Mouse (Mus musculus) hindbrain, embryonic 12.5 days (tissue): ENCODE data around the gene Dapk2. TPM values are rescaled to one million over a fixed set of nuclear protein-coding genes. Genes with fewer than 3 reads are reported as not detected.

Experiments used
- ATAC-seq: fragments of 200-750 bp; cut with Nextera tagmentation; 2 replicates; pipeline ENCODE4 v1.8.0; 2017; ENCODE audit warnings: moderate TSS enrichment; ENCODE audit not compliant: low FRiP score
- H3K27ac ChIP-seq: fragments of 300-500 bp; sonication (generic); 2 replicates; pipeline ENCODE4 v1.5.1; 2016; ENCODE audit warnings: mild to moderate bottlenecking
- H3K27me3 ChIP-seq: fragments of 300-500 bp; sonication (generic); 2 replicates; pipeline ENCODE4 v1.6.1; 2016; ENCODE audit warnings: mild to moderate bottlenecking
- H3K36me3 ChIP-seq: fragments of 300-500 bp; sonication (generic); 2 replicates; pipeline ENCODE4 v1.6.1; 2016; ENCODE audit warnings: mild to moderate bottlenecking
- H3K4me1 ChIP-seq: fragments of 300-500 bp; sonication (generic); 2 replicates; pipeline ENCODE4 v1.6.1; 2016
- H3K4me2 ChIP-seq: fragments of 300-500 bp; sonication (generic); replicated peaks from 2 replicates; pipeline ENCODE4 v1.6.1; 2016; ENCODE audit warnings: mild to moderate bottlenecking
- H3K4me3 ChIP-seq: fragments of 300-500 bp; sonication (generic); 2 replicates; pipeline ENCODE4 v1.5.1; 2016; ENCODE audit warnings: mild to moderate bottlenecking
- H3K9ac ChIP-seq: fragments of 300-500 bp; sonication (generic); 2 replicates; pipeline ENCODE4 v1.6.1; 2016; ENCODE audit warnings: mild to moderate bottlenecking, moderate library complexity
- H3K9me3 ChIP-seq: fragments of 300-500 bp; sonication (generic); replicated peaks from 2 replicates; pipeline ENCODE4 v1.6.1; 2016; ENCODE audit warnings: mild to moderate bottlenecking
- WGBS: fragments of 180-500 bp; shearing (Covaris S2); methylation state at CpG from one replicate; pipeline ENCODE4 v1.1.7; 2016; 5-methylcytosine and 5-hydroxymethylcytosine counted together
- polyA plus RNA-seq: library from polyadenylated mRNA; unstranded; fragments of >200 nt; fragmentation: Nextera tagmentation; extraction: Ambion mirVana; gene quantifications from 2 replicates; pipeline ENCODE4 v1.2.1, GENCODE M21; 2016

The Dapk2 gene
- polyA plus RNA-seq, 1 experiment from 2014 or later = 3.7 TPM

DNA sequence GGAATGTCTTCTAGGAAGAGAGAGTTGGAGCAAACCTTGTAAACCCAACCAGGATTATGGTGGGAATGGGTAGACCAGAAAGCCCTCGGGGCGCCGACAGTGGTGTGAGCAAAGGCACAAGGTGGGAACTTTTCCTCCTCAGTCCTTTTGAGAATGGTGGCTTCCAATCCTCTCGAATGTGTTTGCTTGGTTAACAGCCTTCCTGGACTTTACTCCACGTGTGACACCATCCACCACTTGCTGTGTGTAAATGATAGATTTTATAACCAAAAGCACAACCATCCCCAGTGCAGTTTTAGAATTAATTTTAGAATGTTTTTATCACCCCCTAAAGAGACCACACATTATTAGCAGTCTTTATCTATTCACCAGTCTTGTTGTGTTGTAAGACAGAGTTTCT, 86.1 kb downstream of the Dapk2 start:
- no peak overlapping the region for H3K27ac ChIP-seq
- 92% methylated on average over 5 of the region's 5 CpGs for WGBS

DNA sequence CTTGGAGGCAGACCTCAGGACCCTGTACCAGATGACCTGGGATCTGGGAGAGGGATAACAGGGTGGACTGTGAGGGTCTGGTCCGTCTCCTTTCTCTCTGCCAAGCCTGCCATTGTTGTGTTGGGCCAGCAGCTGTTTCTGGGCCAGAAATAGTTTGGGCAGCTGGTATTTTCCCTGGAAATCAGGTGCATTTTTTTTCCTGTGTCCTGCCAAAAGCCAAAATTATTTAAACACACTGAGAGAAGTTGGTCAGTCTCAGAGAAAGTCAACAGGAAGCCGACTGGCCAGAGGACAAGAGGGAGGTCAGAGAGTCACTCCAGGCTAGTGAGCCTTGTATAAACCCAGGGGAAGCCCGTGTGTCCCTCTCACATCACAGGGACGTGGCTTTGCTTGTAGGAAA, 87.7 kb downstream of the Dapk2 start:
- ATAC-seq = no peak
- no peaks in the 10 kb centered on the region for H3K36me3 ChIP-seq
- H3K9ac ChIP-seq = no peak overlapping the region
- H3K27me3 ChIP-seq = no peaks in the 10 kb centered on the region
- no peak overlapping the region for H3K27ac ChIP-seq
- no peak overlapping the region for H3K4me2 ChIP-seq
- no peaks in the 10 kb centered on the region for H3K9me3 ChIP-seq
- 47% methylated on average over 4 of the region's 4 CpGs for WGBS
- H3K4me3 ChIP-seq = no peak overlapping the region
- peaks cover under 1% of the 10 kb centered on the region; the same call in 1 of the 2 replicates for H3K4me1 ChIP-seq

More for the DNA sequence above, 86.1 kb downstream of the Dapk2 start:
- H3K4me3 ChIP-seq = no peak overlapping the region
- no peak for ATAC-seq
- H3K27me3 ChIP-seq = no peaks in the 10 kb centered on the region
- H3K4me1 ChIP-seq = peaks cover 5% of the 10 kb centered on the region; the same call in 1 of the 2 replicates
- no peaks in the 10 kb centered on the region for H3K36me3 ChIP-seq
- no peak overlapping the region for H3K4me2 ChIP-seq
- no peaks in the 10 kb centered on the region for H3K9me3 ChIP-seq
- H3K9ac ChIP-seq = no peak overlapping the region

DNA sequence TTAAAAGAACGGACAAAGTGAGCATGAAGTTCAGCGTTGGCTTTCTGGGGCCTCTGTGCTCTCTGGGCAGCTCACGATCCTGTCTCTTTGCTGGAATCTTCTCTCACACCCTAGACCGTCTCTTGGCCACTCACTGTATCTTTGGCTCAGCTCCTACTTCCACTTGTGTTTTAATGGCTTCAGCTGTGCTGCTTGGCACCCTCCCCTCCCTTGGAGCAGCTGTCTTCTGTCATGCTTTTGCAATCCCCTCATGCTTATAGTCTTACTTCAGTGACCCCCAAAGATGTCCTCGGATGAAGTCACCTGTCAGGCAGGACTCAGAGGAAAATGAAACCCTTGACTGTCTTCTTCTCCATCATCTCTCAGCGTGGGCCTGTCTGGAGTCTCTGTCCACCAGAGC, 91.3 kb downstream of the Dapk2 start:
- Histone ChIP-seq H3K27ac (no peak overlapping the region), H3K4me1 (0 out of 2 replicates have a peak, but pooled peaks cover 3% of the 10 kb centered on the region), H3K27me3 (no peaks in the 10 kb centered on the region), H3K36me3 (no peaks in the 10 kb centered on the region), H3K4me2 (no peak overlapping the region), H3K4me3 (no peak overlapping the region), H3K9me3 (no peaks in the 10 kb centered on the region), H3K9ac (no peak overlapping the region)
- 93% methylated on average over 6 of the region's 6 CpGs for WGBS
- ATAC-seq = no peak

DNA sequence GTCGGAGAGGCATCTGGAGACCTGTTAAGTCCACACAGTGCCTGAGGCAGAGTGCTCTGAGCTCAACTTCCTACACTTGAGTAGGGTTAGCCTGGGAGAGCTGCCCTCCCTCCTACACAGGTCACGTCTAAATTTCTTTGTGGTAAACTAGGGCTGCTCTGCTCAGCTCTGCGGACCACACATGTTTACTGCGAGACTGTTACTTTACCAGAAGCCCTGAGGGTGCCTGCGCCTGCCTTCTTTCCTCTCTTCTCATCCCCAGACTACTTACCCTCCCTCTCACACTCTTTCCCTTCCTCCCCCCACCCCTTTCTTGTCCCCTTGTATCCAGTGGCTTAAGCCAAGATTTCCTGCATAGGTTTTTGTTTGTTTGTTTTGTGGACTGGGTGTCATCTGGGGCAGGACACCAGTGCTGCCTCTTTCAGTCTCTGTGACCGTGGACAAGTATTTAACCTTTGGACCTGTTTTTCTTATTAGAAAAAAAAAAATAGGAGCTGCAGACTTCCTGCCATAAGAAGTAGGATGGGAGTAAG, 93.2 kb downstream of the Dapk2 start:
- Histone ChIP-seq H3K9ac (no peak overlapping the region), H3K9me3 (no peaks in the 10 kb centered on the region), H3K4me1 (0 out of 2 replicates have a peak, but pooled peaks cover 3% of the 10 kb centered on the region), H3K4me2 (no peak overlapping the region), H3K27ac (no peak overlapping the region), H3K36me3 (no peaks in the 10 kb centered on the region), H3K4me3 (no peak overlapping the region), H3K27me3 (no peaks in the 10 kb centered on the region)
- no peak for ATAC-seq
- 50% methylated on average over 6 of the region's 6 CpGs for WGBS

DNA sequence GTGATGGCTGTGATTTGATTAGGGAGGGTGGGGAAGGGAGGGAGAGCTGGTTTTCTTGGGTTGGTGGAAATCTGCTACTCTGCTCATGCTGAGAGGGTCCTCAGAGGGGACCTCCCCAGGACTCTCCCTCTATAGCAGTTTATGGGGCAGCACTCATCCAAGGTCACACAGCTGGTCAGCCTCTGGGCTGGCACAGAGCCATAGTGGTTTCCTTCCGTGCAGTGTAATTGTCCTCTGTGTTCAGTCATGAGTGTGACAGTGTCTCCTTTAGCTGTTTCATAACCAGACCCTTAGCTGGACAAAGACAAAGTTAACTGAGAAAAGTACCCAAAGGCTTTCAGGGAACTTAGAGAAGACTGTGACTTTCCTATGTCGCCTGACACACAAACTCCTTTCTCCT, 103.7 kb downstream of the Dapk2 start:
- Histone ChIP-seq H3K9ac (no peak overlapping the region), H3K4me1 (peaks cover 2% of the 10 kb centered on the region; the same call in 1 of the 2 replicates), H3K4me3 (no peak overlapping the region), H3K36me3 (no peaks in the 10 kb centered on the region), H3K4me2 (no peak overlapping the region), H3K9me3 (no peaks in the 10 kb centered on the region), H3K27ac (no peak overlapping the region), H3K27me3 (no peaks in the 10 kb centered on the region)
- WGBS = 82% methylated on average over 2 of the region's 2 CpGs
- ATAC-seq = no peak

DNA sequence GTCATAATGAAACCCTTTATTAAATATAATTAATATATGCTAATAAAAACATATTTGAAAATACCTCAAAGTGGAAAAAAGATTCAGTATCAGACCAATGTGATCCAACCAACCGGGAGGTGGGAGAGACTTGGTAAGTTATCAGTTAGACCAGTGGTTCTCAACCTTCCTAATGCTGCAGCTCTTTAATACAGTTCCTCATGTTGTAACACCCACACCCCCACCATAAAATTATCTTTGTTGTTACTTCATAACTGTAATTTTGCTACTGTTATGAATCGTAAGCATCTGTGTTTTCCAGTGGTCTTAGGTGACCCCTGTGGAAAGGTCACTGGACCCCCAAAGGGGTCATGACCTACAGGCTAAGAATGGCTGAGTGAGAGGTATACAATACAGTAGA, 105.7 kb downstream of the Dapk2 start:
- Histone ChIP-seq H3K36me3 (no peaks in the 10 kb centered on the region), H3K9me3 (no peaks in the 10 kb centered on the region), H3K4me2 (no peak overlapping the region), H3K4me3 (no peak overlapping the region), H3K4me1 (no peaks in the 10 kb centered on the region), H3K9ac (no peak overlapping the region), H3K27me3 (no peaks in the 10 kb centered on the region), H3K27ac (no peak overlapping the region)
- no peak for ATAC-seq
- WGBS = 84% methylated on average over 2 of the region's 2 CpGs

DNA sequence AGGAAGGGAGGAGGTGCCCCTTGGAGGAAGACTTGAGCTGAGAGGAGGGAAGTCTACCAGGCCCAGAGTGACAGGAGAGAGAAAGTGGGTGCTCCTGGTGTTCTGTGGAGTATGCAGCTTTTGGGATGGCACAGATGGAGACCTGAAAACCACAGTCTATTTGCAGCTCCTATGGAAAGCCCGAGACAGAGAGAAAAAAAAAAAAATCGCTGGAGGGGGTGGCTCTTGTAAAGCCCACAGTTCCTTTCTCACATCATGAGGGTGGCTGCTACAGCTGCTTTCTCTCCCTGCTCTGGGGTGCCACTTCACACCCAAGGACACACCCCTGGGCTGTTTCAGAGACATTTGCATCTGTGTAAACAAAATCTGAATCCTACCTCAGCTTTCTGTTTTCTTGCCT, 107.6 kb downstream of the Dapk2 start:
- no peak for ATAC-seq
- no peak overlapping the region for H3K4me2 ChIP-seq
- WGBS = 55% methylated on average over 2 of the region's 2 CpGs
- H3K9ac ChIP-seq = no peak overlapping the region
- no peak overlapping the region for H3K4me3 ChIP-seq
- H3K36me3 ChIP-seq = no peaks in the 10 kb centered on the region
- no peak overlapping the region for H3K27ac ChIP-seq
- H3K27me3 ChIP-seq = no peaks in the 10 kb centered on the region
- H3K4me1 ChIP-seq = no peaks in the 10 kb centered on the region
- H3K9me3 ChIP-seq = no peaks in the 10 kb centered on the region

DNA sequence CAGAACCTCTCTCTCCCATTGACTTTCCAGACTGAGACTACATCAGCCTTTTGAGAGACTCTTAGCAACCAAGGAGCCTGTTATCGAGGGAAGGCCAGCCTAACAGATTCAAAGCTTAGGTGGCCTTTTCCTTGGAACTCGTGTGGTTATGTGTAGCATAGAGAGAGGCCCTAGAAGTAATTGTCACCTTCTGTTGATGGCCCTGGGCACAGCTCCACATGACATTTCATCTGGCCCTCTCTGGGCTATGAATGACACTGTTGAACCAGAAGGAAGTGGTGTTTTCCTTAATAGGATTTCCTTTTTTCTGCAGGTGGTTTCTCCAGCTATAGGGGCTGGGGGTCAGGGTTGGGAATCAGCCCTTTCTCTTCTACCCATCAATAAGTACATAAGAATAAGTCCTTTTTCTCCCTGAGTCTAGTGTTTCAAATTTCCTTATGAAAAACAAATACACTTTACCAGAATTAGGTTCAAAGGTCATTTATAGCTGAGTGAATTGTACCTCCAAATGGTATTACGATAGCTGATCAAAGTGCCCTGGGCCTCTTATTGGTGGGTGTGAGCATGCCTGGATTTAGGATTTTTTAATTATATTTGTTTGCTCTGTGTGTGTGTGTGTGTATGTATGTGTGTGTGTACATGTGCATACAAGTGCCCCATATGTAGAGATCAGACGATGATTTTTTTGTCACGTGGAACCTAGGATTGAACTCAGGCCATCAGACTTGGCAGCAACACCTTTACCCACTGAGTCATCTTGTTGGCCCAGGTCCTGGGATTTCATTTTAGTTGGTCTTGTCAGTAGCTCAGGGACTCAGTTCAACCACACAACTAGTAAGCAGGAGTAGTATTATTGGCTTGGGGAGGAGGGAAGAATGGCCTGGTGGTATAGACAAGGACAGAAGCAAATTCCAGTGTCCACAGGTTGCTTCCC, 108.5 kb downstream of the Dapk2 start:
- Histone ChIP-seq H3K9ac (no peak overlapping the region), H3K27ac (no peak overlapping the region), H3K9me3 (no peaks in the 10 kb centered on the region), H3K27me3 (no peaks in the 10 kb centered on the region), H3K36me3 (no peaks in the 10 kb centered on the region), H3K4me1 (peaks cover 3% of the 10 kb centered on the region; the same call in 1 of the 2 replicates), H3K4me3 (no peak overlapping the region), H3K4me2 (no peak overlapping the region)
- no peak for ATAC-seq
- WGBS = 80% methylated on average over 5 of the region's 5 CpGs

DNA sequence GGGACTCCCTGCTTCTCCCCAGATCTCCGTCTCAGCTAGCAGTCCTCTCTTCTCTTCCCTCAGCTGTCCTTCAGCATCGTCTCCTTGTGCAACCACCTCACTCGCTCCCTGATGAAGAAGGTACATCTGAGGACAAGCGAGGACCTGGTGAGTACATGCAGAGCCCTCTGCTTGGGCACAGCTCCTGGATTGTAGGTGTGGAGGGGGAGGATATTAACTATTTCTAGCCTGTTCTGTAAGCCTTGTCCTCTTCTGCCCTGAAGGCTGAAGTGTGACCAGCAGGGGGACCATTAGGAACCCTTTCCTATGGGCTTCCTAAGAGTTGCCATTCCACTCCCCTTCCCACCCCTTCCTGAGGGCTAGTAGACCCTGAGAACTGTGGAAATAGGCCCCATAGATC, 110.8 kb downstream of the Dapk2 start:
- no peaks in the 10 kb centered on the region for H3K36me3 ChIP-seq
- H3K4me1 ChIP-seq = peaks cover 4% of the 10 kb centered on the region; the same call in 1 of the 2 replicates
- H3K9ac ChIP-seq = no peak overlapping the region
- H3K27ac ChIP-seq = no peak overlapping the region
- no peaks in the 10 kb centered on the region for H3K9me3 ChIP-seq
- no peaks in the 10 kb centered on the region for H3K27me3 ChIP-seq
- H3K4me3 ChIP-seq = no peak overlapping the region
- 73% methylated on average over 4 of the region's 4 CpGs for WGBS
- H3K4me2 ChIP-seq = no peak overlapping the region
- no peak for ATAC-seq

DNA sequence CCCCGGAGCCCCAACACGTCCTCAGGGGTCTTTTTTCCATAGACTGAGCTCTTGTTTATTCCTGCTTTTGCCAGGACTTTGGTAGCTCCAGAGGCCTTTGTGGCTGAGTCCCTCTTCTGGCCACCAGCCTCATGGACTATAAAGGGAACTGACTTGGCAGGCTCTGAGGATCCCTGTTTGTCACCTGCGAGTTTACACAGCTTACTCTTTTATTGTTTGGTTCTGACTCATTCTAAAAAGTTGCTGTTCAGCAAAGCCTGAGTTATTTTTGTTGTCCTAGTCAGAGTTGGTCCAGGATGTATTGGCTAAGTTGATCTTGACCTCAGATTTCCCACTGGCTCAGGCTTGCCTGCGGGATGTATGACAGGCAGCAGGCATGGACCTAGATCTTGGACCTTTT, 112.0 kb downstream of the Dapk2 start:
- Histone ChIP-seq H3K36me3 (no peaks in the 10 kb centered on the region), H3K4me2 (no peak overlapping the region), H3K4me3 (no peak overlapping the region), H3K27ac (no peak overlapping the region), H3K9ac (no peak overlapping the region), H3K9me3 (no peaks in the 10 kb centered on the region), H3K4me1 (peaks cover 13% of the 10 kb centered on the region), H3K27me3 (0 out of 2 replicates have a peak, but pooled peaks cover 5% of the 10 kb centered on the region)
- 86% methylated on average over 4 of the region's 4 CpGs for WGBS
- no peak for ATAC-seq

DNA sequence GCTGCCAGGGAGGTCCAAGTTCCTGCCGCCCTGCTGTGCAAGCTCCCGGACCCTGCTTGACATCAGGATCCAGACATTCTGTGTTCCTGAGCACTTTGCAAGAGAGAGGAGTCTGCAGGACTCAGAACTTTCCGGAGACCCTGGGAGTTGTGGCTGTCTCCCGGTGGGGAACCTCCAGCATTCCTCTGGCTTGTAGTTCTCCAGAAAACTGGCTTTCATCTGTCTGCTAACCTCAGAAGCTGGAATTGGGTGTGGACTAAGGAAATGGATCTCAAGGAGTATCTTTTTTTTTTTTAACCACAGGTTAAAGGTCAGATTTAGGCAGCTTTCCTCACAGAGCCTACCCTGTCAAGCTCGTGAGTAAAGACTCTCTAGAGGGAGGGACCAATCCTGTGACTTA, 113.7 kb downstream of the Dapk2 start:
- 30% methylated on average over 5 of the region's 5 CpGs for WGBS
- Histone ChIP-seq H3K4me1 (peaks cover 28% of the 10 kb centered on the region), H3K27ac (no peak overlapping the region), H3K9ac (no peak overlapping the region), H3K4me3 (no peak overlapping the region), H3K36me3 (no peaks in the 10 kb centered on the region), H3K27me3 (0 out of 2 replicates have a peak, but pooled peaks cover 5% of the 10 kb centered on the region), H3K4me2 (no peak overlapping the region), H3K9me3 (no peaks in the 10 kb centered on the region)
- ATAC-seq = no peak

DNA sequence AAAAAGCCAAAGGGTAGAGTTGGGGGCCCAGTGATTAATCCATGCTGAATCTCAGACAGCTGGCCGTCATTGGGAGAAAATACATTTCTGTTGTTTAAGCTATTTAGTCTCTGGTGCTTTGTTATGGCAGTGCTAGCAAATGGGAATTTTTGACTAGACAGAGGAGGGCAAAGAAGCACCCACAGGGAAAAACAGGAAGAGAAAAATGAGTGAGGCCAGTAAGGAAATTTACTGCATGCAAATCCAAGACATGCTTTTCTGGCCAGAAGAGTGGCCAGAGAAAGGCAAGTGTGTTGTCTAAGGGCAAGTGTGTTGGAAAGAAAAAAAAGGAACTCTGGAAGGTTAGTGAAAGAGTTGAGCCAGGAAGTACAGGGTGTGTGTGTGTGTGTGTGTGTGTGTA, 115.6 kb downstream of the Dapk2 start:
- no peak for ATAC-seq
- H3K4me2 ChIP-seq = no peak overlapping the region
- no peaks in the 10 kb centered on the region for H3K36me3 ChIP-seq
- WGBS = 90% methylated on average over 1 of the region's 1 CpGs
- peaks cover 32% of the 10 kb centered on the region for H3K4me1 ChIP-seq
- 0 out of 2 replicates have a peak, but pooled peaks cover 5% of the 10 kb centered on the region for H3K27me3 ChIP-seq
- H3K9ac ChIP-seq = no peak overlapping the region
- H3K27ac ChIP-seq = no peak overlapping the region
- H3K9me3 ChIP-seq = no peaks in the 10 kb centered on the region
- H3K4me3 ChIP-seq = no peak overlapping the region
